Mouse (Mus musculus): Measurements from ENCODE around the gene Enpep.

- TF ChIP-seq CTCF (IDR thresholded peaks at IDR 0.05; ENCODE audit: extremely low read depth, insufficient read depth, low read length) (no peak), POLR2A (IDR thresholded peaks at IDR 0.05; ENCODE audit: extremely low read depth, insufficient read depth, low read length) (no peak)
Measured at GRCm38 (mm10) chr3:129353901-129354300, 21.4 kb upstream of the Enpep start.

All from cortical plate, adult 2 months (tissue).